Mouse (Mus musculus): Measurements from ENCODE around the gene Ffar1.

Gene Ffar1

DNA sequence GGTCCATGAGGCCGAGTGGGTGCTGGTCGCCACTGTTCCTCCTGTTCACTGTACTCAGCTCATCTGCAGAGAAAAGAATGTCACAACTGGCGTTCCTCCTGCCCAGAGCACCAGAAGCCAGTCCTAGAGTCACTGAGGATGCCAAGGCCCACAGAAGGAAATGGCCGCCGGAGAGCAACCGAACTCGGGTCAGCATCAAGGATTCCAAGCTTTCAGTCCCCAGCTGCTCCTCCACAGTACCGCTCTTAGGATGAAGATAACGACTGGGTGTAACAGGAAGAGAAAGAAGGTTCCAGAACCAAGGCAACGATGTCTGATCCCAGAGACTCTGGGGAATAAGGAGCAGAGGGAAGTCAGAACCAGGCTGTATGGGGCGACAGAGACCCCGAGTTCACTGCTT is at the start of gene Ffar1:
Gene Ffar1 (minus strand): TSS at position 101 of the 400 bp plus-strand sequence.
- no peak for DNase-seq (ENCODE audit: low spot score)

DNA sequence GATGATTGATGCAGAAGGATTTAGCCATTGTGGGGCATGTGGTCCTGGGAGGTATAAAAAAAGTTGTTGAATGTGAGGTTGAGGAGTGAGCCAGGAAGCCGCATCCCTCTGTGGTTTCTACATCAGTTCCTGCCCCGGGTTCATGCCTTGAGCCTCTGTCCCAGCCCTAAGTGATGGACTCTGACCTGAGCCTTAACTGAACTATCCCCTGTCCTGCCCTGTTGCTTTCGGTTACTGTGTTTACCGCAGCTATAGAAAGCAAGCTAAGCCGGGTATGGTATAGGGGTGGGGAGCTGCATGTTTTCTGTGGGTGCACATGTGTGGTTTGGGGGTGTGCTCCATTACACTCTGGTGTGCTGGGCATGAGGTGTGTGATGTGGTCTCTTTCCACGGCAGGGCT is 48.4 kb upstream of the Ffar1 start:
- DNase-seq (ENCODE audit: low spot score) = no peak

DNA sequence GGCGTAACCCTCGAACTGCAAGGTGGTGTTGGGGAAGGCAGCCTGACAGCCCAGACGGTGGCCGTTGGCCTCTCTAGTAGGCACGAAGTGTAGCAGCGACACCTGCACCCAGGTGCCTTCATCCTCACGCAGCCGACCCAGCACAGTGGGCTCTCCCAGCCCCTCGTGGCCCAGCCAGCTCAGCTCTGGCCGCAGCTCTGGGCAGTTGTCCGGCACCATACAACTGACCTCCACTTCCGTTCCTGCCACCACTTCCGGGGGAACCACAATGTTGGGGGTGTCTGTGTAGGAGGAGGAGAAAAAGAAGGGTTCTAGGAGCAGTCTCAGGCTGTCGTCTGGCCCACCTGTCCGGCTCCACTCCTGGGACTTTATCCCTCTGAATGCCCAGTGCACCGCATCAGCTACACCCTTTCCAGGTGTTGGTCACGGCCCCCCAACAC is 47.6 kb upstream of the Ffar1 start:
- DNase-seq (ENCODE audit: low spot score) = no peak

DNA sequence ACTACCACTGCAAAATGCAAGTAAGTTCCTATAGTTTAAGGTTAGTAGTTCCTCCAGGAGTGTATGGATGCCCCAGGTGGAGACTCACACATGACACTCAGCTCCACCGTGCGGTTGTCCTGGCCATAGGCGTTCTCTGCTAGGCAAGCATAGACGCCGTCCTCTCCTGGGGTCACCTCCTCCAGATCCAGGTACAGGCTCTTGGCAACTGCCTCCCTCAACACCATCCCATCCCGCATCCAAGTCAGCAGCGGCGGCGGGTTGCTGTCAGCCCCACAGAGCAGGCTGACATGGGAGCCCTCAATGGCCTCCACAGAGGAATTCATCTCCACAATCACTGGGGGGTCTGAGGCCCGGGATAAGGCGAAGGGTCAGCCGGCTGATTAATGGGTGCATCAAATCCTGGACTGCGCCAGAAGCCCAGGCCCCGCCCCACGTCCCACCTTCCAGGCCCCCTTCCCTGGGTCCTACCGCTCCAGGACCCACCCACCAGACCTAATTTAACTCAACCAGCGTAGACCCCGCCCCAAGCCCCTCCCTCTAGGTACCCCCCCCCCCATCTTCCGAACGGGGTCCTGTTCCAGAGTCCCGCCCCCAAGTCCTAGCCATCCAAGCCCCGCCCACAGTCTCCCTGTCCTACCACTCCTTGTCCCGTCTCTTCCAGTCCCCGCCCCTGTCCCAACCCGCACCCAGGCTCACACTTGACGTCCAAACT is 47.1 kb upstream of the Ffar1 start:
- no peak for DNase-seq (ENCODE audit: low spot score)

DNA sequence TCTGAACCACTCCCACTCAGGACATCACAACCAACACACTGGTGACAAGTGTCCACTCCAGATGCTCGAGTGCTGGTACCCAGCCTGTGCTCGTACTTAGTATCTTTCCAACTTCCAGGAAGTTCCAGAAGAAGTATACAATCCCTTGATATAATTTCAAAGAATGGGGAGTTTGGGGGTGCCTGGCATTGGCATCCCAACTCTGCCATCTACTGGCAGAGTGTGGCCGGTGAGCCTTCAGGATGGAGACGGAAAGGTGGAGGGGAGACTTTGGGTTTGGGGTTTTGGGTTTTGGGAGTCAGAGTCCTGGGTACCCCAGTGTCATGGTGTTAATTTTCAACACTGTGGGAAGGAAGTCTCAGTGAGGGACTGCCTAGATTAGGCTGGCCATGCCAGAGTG is 42.7 kb upstream of the Ffar1 start:
- no peak for DNase-seq (ENCODE audit: low spot score)

DNA sequence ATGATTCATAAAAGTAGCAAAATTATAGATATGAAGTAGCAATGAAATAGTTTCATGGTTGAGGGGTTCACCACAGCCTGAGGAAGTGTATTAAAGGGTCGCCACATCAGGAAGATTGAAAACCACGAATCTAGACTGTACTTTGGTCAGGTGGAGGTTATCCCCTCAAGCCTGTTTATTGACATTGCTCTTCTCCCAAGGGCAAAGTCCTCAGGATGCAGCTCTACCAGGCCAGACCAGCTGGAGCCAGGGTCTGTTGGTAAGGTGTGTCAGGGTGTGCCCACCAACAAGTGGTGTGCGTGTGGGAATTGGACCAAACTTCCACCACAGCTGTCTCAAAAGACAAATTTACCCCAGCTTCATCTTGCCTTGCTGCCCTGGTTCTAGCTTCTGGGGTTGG is 33.9 kb upstream of the Ffar1 start:
- no peak for DNase-seq (ENCODE audit: low spot score)

DNA sequence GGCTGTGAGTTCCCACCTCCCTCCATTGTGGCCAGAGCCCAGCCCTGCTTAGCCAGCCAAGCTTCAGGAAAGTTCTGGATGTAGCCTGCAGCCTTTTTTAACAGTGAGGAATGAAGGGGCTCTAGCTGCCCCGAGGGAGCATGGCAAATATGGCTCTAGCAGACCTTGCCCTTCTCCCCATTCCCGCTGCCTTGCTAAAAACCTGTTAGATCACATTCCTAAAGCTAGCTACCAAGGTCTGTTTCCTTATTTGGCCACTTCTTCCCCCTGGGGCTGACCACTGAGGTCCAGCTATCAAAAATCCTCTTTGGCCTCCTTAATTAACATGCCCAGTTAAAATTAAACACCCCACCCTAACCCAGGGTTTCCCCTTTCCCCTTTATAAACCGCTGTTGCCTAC is 31.2 kb upstream of the Ffar1 start:
- no peak for DNase-seq (ENCODE audit: low spot score)

DNA sequence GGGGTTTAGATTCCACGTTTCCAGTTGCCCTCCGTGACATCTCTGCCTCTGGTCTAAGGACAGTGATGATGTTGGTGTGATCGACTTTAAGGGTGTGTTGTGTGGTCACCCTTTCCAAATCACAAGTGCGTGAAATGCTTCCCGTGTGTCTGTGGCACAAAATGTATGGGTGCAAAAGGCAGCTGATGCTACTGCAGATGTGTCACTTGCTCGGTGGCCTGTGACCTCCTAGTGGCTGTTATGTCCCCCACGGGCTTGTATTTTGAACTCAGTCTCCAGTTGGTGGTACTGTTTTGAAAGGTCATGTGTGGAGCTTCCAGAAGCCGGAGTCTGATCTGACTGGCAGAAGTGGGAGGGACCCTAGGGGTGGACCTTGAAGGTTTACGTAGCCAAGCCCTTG is 30.4 kb upstream of the Ffar1 start:
- DNase-seq (ENCODE audit: low spot score) = no peak

DNA sequence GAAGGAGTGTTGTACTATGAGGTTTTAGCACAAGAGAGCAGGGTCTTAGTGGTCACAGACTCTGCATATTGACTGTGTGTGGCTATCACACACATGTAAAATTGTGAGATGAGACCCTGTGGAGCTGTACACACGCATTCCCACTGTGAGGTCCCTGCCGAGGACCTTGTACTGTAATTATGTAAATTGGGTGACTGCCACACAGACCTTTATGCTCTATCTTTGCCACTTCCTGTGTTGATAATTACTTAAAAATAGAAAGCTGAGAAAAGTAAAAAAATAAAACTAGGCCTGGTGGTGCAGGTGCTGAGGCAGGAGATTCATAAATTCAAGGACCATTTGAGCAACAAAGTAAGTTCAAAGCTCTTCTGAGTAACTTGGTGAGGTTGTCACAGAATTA is 29.3 kb upstream of the Ffar1 start:
- no peak for DNase-seq (ENCODE audit: low spot score)

DNA sequence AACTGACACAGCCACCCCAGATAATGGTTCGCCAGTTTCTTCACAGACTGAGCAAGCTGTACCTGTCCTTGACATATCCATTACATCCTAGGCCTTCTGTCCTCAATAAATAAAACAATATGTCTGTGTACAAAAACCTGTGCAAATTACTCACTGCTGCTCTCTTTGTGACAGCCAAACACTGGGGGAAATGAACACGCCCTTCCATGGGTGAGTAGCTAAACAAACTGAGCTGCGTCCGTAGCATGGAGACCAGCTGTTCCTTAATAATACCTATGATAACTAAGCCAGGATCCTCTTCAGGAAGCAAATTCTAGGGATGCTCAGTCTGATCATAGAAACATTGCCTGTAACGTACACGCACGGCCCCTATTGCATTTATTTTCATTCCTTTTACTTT is 27.4 kb upstream of the Ffar1 start:
- no peak for DNase-seq (ENCODE audit: low spot score)

DNA sequence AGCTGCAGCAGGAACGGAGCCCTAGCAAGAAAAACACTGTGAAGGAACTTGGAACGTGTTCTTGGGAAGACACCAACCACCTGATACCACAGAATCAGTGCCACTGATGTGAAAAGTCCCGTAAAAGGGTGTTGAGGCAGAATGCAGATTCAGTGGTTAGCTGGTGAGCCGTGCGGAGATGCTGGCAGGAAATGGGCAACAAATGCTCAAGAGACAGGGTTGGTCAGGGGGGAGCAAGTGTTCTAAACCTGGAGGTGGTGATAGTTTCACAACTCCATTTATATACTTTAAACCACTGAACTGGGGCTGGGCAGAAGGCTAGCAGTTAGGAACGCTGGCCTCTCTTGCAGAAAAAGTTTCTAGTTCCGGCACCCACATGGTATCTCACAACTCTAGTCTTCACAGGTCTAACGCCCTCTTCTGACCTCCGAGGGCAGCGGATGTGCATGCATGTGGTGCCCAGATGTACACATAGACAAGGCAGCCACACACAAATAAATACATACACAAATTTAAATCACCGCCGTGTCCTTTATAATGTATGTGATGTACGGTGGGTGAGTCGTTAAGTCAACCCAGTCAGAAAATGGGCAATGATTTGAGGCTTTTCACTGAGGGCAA is 26.3 kb upstream of the Ffar1 start:
- DNase-seq (ENCODE audit: low spot score) = no peak

DNA sequence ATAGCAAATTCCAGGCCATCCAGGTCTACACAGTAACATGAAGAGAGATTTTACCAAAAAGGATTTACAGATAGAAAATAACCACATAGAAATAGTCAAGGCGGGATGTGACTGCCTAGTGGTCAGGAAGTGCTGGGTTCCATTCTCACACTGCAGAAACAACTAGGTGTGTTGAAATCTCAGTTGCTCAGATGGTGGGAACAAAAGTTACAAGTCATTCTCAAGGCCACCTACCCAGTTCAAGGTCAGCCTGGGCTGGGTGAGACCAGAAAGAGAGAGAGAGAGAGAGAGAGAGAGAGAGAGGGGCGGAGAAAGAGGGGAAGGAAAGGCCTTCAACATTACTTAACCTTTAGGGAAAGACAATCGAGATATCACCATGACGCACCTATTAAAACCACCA is 25.5 kb upstream of the Ffar1 start:
- no peak for DNase-seq (ENCODE audit: low spot score)

DNA sequence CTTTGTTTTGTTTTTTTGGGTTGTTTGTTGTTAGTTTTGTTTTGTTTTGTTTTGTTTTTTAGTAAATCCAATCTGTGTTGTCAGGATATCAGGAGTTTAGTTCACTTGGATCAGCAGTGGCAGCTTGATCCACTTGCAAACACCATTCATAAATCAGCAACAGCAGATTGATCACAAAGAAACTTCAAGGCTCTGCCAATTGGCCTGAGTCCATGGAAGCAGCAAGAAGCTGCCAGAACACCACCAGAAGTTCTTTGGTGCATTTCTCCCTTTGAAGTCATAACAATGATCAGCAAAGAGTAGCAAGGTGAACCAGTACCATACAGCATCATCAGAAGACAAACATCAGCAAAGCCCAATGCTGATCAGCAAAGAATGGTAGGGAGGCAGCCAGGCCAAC is 22.7 kb upstream of the Ffar1 start:
- no peak for DNase-seq (ENCODE audit: low spot score)

DNA sequence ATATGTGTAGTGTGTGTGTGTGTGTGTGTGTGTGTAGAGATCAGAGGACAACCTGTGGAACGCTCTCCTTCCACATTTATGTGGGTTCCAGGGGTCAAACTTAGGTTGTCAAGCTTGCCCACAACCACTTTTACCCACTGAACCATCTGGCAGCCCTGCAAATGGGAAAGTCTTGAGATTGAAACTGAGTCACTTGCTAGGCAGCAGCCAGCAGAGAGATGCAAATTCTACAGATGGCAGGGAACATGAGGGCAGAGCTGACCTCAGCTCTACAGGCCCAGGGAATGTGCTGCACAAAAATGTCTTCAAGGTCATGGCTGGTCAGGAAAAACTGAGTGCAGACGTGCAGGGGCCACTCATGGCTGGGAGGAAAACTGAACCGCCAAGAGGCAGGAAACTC is 20.0 kb upstream of the Ffar1 start:
- DNase-seq (ENCODE audit: low spot score) = no peak

DNA sequence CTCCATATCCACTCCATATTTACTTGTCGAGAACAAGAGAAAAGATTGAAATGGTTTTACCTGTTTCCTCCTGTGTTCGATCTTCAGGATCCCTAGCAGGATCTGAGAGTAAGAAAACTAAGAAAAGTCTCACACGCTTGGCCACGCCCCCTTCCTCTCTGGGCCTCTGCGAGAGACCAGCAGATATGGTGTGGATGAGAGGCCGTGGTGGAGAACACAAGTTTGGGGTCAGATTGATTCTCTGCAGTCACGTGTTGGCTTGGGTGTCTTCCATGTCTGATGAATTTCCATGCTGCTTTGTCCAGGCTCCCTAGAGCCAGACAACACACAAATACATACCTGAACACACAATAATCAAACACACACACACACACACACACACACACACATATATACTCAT is 18.8 kb upstream of the Ffar1 start, which contains the start of gene Cd22:
Gene Cd22 (minus strand): TSS at position 167 of the 400 bp plus-strand sequence.
- no peak for DNase-seq (ENCODE audit: low spot score)

DNA sequence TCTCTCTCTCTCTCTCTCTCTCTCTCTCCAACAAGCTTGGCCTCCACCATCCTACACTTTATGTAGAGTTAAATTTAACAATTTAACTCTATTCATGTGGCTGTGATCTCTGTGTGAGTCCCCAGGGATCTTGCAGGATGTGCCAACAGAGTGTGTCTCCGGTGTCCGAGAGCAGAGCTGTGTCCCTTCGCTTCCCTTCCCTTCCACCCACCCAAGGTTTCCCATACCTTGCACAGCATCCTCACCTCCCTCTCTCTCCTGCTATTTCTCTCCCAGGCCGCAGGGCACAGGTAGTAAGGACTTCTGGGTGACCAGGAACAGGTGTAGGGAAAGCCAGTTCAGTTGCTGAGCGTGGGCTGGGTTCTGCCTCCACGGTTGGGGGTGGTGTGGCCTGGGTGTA is 17.6 kb upstream of the Ffar1 start:
- DNase-seq (ENCODE audit: low spot score) = no peak

DNA sequence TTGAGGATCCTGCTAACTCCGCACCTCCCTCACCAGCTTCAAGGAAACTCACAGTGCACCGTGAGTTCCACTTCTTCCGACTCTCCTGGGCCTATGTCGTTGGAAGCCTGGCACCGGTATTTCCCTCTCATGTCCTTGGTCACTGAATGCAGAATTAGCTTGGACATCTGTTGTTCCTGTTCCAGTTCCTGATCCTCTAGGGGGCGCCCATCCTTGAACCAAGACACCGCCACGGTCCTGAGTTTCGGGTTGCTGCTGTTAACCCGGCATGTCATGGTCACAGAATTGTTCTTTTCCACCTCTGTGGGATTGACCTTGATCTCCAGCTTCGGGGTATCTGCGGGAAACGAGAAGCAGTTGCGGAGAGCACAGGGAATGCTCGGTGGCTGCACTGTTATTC is 11.7 kb upstream of the Ffar1 start:
- peak; percentile 68 for DNase-seq (ENCODE audit: low spot score)

DNA sequence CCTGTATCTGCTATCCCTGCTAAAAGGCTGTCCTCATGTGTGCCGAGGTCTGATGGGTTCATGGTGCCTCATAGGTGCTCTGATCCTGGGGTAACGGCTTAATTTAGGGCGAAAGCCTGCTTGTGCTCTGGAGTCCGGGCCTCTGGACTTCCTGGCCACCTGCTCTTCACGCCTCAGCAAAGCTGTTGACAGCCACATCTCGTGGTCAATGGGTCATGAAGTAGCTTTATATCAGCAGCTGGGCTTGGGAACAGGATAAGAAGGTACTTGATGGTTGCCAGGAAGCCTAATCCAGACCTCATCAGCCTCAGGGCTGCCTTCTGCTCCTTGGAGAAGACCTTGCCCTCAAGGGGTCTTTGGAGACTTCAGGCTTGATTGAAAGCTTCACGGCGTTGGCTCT is 2.0 kb upstream of the Ffar1 start:
- DNase-seq (ENCODE audit: low spot score) = no peak

DNA sequence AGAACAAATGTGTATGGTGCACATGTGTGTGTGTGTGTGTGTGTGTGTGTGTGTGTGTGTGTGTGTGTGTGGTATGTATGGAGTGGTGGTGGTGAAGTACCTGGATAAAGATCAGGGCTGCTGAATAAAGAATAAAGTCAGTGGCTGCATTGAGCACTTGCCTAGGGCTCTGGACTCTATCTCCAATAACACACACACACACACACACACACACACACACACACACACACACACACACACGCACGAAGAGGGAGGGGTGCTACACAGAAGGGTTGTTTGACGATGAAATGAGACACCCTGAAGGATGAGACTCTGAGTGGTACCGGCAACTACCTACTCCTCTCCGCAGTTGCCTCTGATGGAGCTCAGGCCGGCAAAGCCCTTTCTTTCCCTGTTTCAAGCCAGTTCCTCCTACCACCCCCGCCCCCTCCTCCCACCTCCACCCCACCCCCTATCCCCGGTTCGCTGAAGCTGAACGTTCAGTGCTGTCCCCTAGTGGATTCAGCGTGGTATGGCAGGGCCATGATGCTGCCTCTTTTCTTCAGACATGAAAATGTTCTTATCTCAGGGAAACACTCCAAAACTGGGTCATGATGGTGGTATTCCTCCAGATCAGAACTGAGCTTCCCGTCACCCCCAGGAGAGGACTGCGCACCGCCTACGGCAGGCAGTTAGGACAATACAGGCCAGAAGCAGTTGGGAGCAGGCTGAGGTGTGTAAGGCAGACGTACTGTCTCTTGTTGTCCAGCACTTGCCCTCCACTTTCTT is 1.5 kb downstream of the Ffar1 start:
- no peak for DNase-seq (ENCODE audit: low spot score)

DNA sequence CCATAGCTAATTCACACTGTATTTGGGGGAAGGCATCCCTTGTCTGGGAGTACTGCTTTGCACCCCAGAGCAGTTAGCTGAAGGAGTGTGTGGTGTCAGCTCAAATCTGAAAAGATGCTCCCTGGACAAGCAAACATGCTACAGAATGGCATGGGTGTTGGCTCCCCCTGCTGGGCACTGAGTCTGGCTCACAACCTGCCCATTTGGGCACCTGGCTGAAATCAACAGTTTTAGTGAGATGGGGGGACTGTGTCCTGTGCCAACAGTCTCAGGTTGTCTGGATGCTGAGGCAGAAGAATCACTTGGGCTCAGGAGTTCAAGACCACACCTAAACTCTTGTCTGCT is 2.1 kb downstream of the Ffar1 start:
- peak; percentile 46 for DNase-seq (ENCODE audit: low spot score)

DNA sequence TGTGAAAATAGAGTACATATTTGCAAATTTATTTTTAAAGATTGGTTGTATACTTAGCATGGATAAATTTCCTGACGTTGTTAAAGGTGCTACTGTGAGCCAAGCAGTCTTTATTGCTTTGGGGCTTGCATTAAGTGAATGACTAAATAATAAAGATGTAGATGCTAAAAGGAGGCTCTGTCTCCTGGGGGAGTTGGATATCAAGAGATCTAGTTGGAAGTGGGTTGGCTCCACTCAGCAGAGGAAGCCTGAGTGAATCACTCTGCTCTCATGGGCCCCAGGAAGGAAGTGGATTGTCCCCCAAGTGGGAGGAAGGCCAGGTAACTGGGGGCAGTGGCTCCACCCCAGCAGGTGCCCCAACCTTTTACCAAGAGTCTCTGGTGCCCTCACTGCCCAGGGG is 3.6 kb downstream of the Ffar1 start:
- no peak for DNase-seq (ENCODE audit: low spot score)

DNA sequence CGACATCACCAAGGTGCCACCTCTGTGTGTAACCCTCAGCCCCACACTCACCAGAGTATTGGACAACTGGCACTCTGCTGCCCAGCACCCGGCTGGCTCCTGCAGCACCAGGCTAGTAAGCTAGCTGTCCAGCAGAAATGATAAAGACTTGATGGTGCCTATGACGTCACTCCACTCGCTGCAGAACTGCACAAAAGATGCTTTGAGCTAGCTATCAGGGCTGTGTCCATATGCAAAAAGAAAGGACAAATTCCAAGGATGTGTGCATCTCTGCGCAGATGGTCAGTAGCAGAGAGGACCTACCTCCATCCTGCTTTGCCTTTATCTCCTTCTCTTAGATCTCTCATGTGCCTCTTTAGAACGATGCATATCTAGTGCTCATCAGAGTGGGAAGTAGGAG is 5.3 kb downstream of the Ffar1 start, which contains the start of gene Ffar3:
Gene Ffar3 (minus strand): TSS at position 101 of the 400 bp plus-strand sequence.
- no peak for DNase-seq (ENCODE audit: low spot score)

DNA sequence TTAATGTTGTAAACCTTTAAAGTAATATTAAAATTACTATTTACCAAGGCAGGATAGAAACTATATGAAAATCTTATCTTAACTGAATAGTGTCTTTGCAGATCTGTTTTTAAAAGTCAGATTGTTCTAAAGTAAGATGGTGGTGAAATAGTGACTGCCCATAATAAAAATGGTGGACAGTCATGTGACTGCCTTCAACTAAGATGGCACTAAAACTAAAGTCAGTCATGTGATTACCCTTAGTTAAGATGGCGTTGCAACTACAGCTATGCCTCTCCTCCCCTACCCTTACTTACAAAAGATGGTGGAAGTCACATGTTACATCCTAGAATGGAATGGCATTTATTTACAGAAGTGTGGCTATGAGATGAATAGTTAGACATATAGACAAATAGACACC is 9.9 kb downstream of the Ffar1 start:
- DNase-seq (ENCODE audit: low spot score) = no peak
